Mouse (Mus musculus) cerebellum, postnatal 4 days (tissue): ENCODE measurements around the gene Jmjd1c.

Source experiments
- DNase-seq, 2 experiments: peaks; one replicate each; pipeline ENCODE4 v3.0.0; 2022; ENCODE audit warnings: low spot score in 2 of 2, mixed read lengths in 1 of 2

Gene Jmjd1c

GRCm38 (mm10) chr10:67126859-67127758 is 31.2 kb downstream of the Jmjd1c start:
- DNase-seq: peak; percentile 40 to 62

- DNase-seq: no peak
Observed at GRCm38 (mm10) chr10:67129531-67129930, 33.6 kb downstream of the Jmjd1c start.

- DNase-seq: no peak
Observed at GRCm38 (mm10) chr10:67131709-67132108, 35.8 kb downstream of the Jmjd1c start.

GRCm38 (mm10) chr10:67134322-67134721 is 38.4 kb downstream of the Jmjd1c start:
- DNase-seq: no peak

- no peak for DNase-seq
Observed at GRCm38 (mm10) chr10:67137437-67137836, 41.5 kb downstream of the Jmjd1c start.

GRCm38 (mm10) chr10:67143661-67144060 is 47.7 kb downstream of the Jmjd1c start:
- no peak for DNase-seq

- DNase-seq: no peak
Observed at GRCm38 (mm10) chr10:67144269-67144668, 48.3 kb downstream of the Jmjd1c start.

- DNase-seq: no peak
Observed at GRCm38 (mm10) chr10:67145623-67146022, 49.7 kb downstream of the Jmjd1c start.

- no peak for DNase-seq
Observed at GRCm38 (mm10) chr10:67151766-67152165, 55.8 kb downstream of the Jmjd1c start.

- DNase-seq: no peak
Observed at GRCm38 (mm10) chr10:67154647-67155046, 58.7 kb downstream of the Jmjd1c start.

- DNase-seq: no peak
Observed at GRCm38 (mm10) chr10:67174049-67174448, 78.1 kb downstream of the Jmjd1c start.

GRCm38 (mm10) chr10:67176031-67176430 is 80.1 kb downstream of the Jmjd1c start:
- no peak for DNase-seq

GRCm38 (mm10) chr10:67176932-67177331 is 81.0 kb downstream of the Jmjd1c start:
- no peak for DNase-seq

- no peak for DNase-seq
Observed at GRCm38 (mm10) chr10:67177410-67177809, 81.5 kb downstream of the Jmjd1c start.

GRCm38 (mm10) chr10:67180021-67180420 is 84.1 kb downstream of the Jmjd1c start:
- no peak for DNase-seq

GRCm38 (mm10) chr10:67180799-67181198 is 84.9 kb downstream of the Jmjd1c start:
- DNase-seq: no peak

GRCm38 (mm10) chr10:67182651-67183050 is 86.7 kb downstream of the Jmjd1c start:
- no peak for DNase-seq

- DNase-seq: no peak
Observed at GRCm38 (mm10) chr10:67183086-67183485, 87.2 kb downstream of the Jmjd1c start.

- no peak for DNase-seq
Observed at GRCm38 (mm10) chr10:67184441-67185070, 88.6 kb downstream of the Jmjd1c start.

- DNase-seq: peak; percentile 24 to 49
Observed at GRCm38 (mm10) chr10:67185491-67186081, 89.7 kb downstream of the Jmjd1c start.

- DNase-seq: no peak
Observed at GRCm38 (mm10) chr10:67186489-67186888, 90.6 kb downstream of the Jmjd1c start.

GRCm38 (mm10) chr10:67187001-67187453 is 91.1 kb downstream of the Jmjd1c start:
- no peak for DNase-seq
